Mouse (Mus musculus): ENCODE data around the gene Itgav. TPM values are rescaled to one million over a fixed set of nuclear protein-coding genes. Genes with fewer than 3 reads are reported as not detected.

The Itgav gene
- polyA plus RNA-seq, 1 experiment from 2014 or later = 26.5 TPM

- Histone ChIP-seq H3K4me1 (ENCODE audit: insufficient read depth) (no peaks in the 10 kb centered on the region), H3K9ac (replicated peaks) (no peak overlapping the region), H3K27me3 (ENCODE audit: insufficient read depth, low read length) (no peaks in the 10 kb centered on the region), H3K36me3 (replicated peaks; ENCODE audit: insufficient read depth, low read length) (peaks cover 29% of the 10 kb centered on the region), H3K27ac (ENCODE audit: low read depth) (no peak overlapping the region), H3K9me3 (ENCODE audit: low read length) (no peaks in the 10 kb centered on the region), H3K4me3 (ENCODE audit: low read depth, low read length) (no peak overlapping the region), H3K4me2 (ENCODE audit: low read depth, low read length) (no peak overlapping the region)
- TF ChIP-seq EP300 (IDR thresholded peaks at IDR 0.05; ENCODE audit: low read depth) (no peak), CTCF (IDR thresholded peaks at IDR 0.05; ENCODE audit: low read depth) (peak; percentile 82)
- 58% methylated on average over 7 of the region's 7 CpGs for WGBS (ENCODE audit: insufficient replicate concordance)
- ATAC-seq (no peak), DNase-seq (peak; percentile 40)
Observed at GRCm38 (mm10) chr2:83771155-83771812, 47.1 kb downstream of the Itgav start.

GRCm38 (mm10) chr2:83791330-83792073 lies 67.3 kb downstream of the Itgav start:
- no peak for DNase-seq
- peaks cover 40% of the 10 kb centered on the region for H3K36me3 ChIP-seq (replicated peaks; ENCODE audit: insufficient read depth, low read length)

GRCm38 (mm10) chr2:83792102-83792501 lies 67.9 kb downstream of the Itgav start:
- no peak overlapping the region for H3K4me2 ChIP-seq (ENCODE audit: low read depth, low read length)
- H3K9me3 ChIP-seq (ENCODE audit: low read length) = no peaks in the 10 kb centered on the region
- H3K36me3 ChIP-seq (replicated peaks; ENCODE audit: insufficient read depth, low read length) = peaks cover 44% of the 10 kb centered on the region
- WGBS (ENCODE audit: insufficient replicate concordance) = 75% methylated on average over 4 of the region's 4 CpGs
- H3K4me1 ChIP-seq (ENCODE audit: insufficient read depth) = no peaks in the 10 kb centered on the region
- H3K27ac ChIP-seq (ENCODE audit: low read depth) = no peak overlapping the region
- no peak overlapping the region for H3K9ac ChIP-seq (replicated peaks)
- H3K4me3 ChIP-seq (ENCODE audit: low read depth, low read length) = no peak overlapping the region
- H3K27me3 ChIP-seq (ENCODE audit: insufficient read depth, low read length) = no peaks in the 10 kb centered on the region
- ATAC-seq (no peak), DNase-seq (no peak)
- TF ChIP-seq CTCF (IDR thresholded peaks at IDR 0.05; ENCODE audit: low read depth) (no peak), EP300 (IDR thresholded peaks at IDR 0.05; ENCODE audit: low read depth) (no peak)

More at GRCm38 (mm10) chr2:83791330-83792073, 67.3 kb downstream of the Itgav start:
- Histone ChIP-seq H3K4me1 (ENCODE audit: insufficient read depth) (no peaks in the 10 kb centered on the region), H3K9me3 (ENCODE audit: low read length) (no peaks in the 10 kb centered on the region), H3K4me3 (ENCODE audit: low read depth, low read length) (no peak overlapping the region), H3K9ac (replicated peaks) (no peak overlapping the region), H3K27me3 (ENCODE audit: insufficient read depth, low read length) (no peaks in the 10 kb centered on the region), H3K4me2 (ENCODE audit: low read depth, low read length) (no peak overlapping the region), H3K27ac (ENCODE audit: low read depth) (no peak overlapping the region)
- ATAC-seq = no peak
- TF ChIP-seq EP300 (IDR thresholded peaks at IDR 0.05; ENCODE audit: low read depth) (no peak), CTCF (IDR thresholded peaks at IDR 0.05; ENCODE audit: low read depth) (no peak)
- WGBS (ENCODE audit: insufficient replicate concordance) = 87% methylated on average over 20 of the region's 20 CpGs

- Histone ChIP-seq H3K36me3 (replicated peaks; ENCODE audit: insufficient read depth, low read length) (peaks cover 57% of the 10 kb centered on the region), H3K4me2 (ENCODE audit: low read depth, low read length) (no peak overlapping the region), H3K9ac (replicated peaks) (no peak overlapping the region), H3K9me3 (ENCODE audit: low read length) (no peaks in the 10 kb centered on the region), H3K4me1 (ENCODE audit: insufficient read depth) (no peaks in the 10 kb centered on the region), H3K27ac (ENCODE audit: low read depth) (no peak overlapping the region), H3K4me3 (ENCODE audit: low read depth, low read length) (no peak overlapping the region), H3K27me3 (ENCODE audit: insufficient read depth, low read length) (no peaks in the 10 kb centered on the region)
- ATAC-seq (no peak), DNase-seq (no peak)
- TF ChIP-seq CTCF (IDR thresholded peaks at IDR 0.05; ENCODE audit: low read depth) (no peak), EP300 (IDR thresholded peaks at IDR 0.05; ENCODE audit: low read depth) (no peak)
- 63% methylated on average over 4 of the region's 4 CpGs for WGBS (ENCODE audit: insufficient replicate concordance)
Observed at GRCm38 (mm10) chr2:83795766-83796165, 71.6 kb downstream of the Itgav start.

- no peak overlapping the region for H3K27ac ChIP-seq (ENCODE audit: low read depth)
- H3K9me3 ChIP-seq (ENCODE audit: low read length) = no peaks in the 10 kb centered on the region
- H3K4me3 ChIP-seq (ENCODE audit: low read depth, low read length) = no peak overlapping the region
- peaks cover 58% of the 10 kb centered on the region for H3K36me3 ChIP-seq (replicated peaks; ENCODE audit: insufficient read depth, low read length)
- H3K27me3 ChIP-seq (ENCODE audit: insufficient read depth, low read length) = no peaks in the 10 kb centered on the region
- no peak for TF ChIP-seq EP300 (IDR thresholded peaks at IDR 0.05; ENCODE audit: low read depth)
- TF ChIP-seq CTCF (IDR thresholded peaks at IDR 0.05; ENCODE audit: low read depth) = no peak
- no peaks in the 10 kb centered on the region for H3K4me1 ChIP-seq (ENCODE audit: insufficient read depth)
- no peak overlapping the region for H3K9ac ChIP-seq (replicated peaks)
- no peak overlapping the region for H3K4me2 ChIP-seq (ENCODE audit: low read depth, low read length)
- WGBS (ENCODE audit: insufficient replicate concordance) = 81% methylated on average over 9 of the region's 9 CpGs
- ATAC-seq (no peak), DNase-seq (no peak)
Observed at GRCm38 (mm10) chr2:83797902-83798497, 73.8 kb downstream of the Itgav start.
